Mouse (Mus musculus) embryonic stem cell, embryonic (primary cell): ENCODE measurements at regions not wholly inside any gene's neighbourhood (a gene's known extent, or its start where the extent isn't known, plus 50 kb on each side); places are given as distances from the start of the nearest gene placed in this dataset.

Experiments used
- CTCF ChIA-PET, 4 experiments: fragments of 300-600 bp in 2 of 4; fragments of 350-600 bp in 2 of 4; sonication (Branson Sonifier 250); formaldehyde crosslinking; loops; one replicate each; lab custom pipeline; 2022; ENCODE audit warnings: inconsistent platforms in 2 of 4; lab: Charles Lee
- POLR2A ChIA-PET, 4 experiments: fragments of 300-600 bp in 2 of 4; fragments of 350-600 bp in 2 of 4; sonication (Branson Sonifier 250); formaldehyde crosslinking; loops; one replicate each; lab custom pipeline; 2022; ENCODE audit warnings: antibody characterized with exemption in 4 of 4, inconsistent platforms in 1 of 4; lab: Charles Lee

GRCm38 (mm10) chr8:62284378-62285110 lies 161.6 kb upstream of the Anxa10 start:
- POLR2A ChIA-PET, result interaction anchor here in 1 of 4 experiments (1.2 kb wide), 1 partner anchor 15 kb away, joined by 3 read pairs; no protein-coding TSS in a partner anchor
- CTCF ChIA-PET, result no interaction called here

- ChIA-PET CTCF (no interaction called here), POLR2A (interaction anchor here in 1 of 4 experiments (0.5 kb wide), 1 partner anchor 1386 kb away, joined by 4 read pairs; no protein-coding TSS in a partner anchor)
Observed at GRCm38 (mm10) chr8:62250551-62250950, 127.6 kb upstream of the Anxa10 start.
